15 mouse cellular contexts compared by ENCODE assay signal in genomic region chr10:88166158-88166557, GRCm38 (mm10). TPM values are rescaled to one million over a fixed set of nuclear protein-coding genes. Genes with fewer than 3 reads are reported as not detected.
DNase-seq lines count a peak whose midpoint lies in the region; TF ChIP-seq lines count a peak whose summit lies in the region.
"Had no signal": no experiment of that assay in that cellular context is flagged by ENCODE, and none has a peak within 500 bp of the region (broad histone marks: within the 10 kb centered on the region; RNA-seq: fewer than 3 reads in every experiment).

No protein-coding gene starts in this region.

- no peak overlapping the region for H3K4me3 ChIP-seq in gastrocnemius, adult 2 months
- H3K4me3 ChIP-seq: embryonic facial prominence, embryonic 12.5 days; forebrain, embryonic 15.5 days; heart, embryonic 12.5 days; hindbrain, embryonic 15.5 days; megakaryocyte, embryonic 14.5 days had no signal

- TF ChIP-seq POLR2A in brain, embryonic 14.5 days (IDR thresholded peaks at IDR 0.05; ENCODE audit: borderline replicate concordance, extremely low read depth, insufficient read depth, insufficient read length, poor library complexity, severe bottlenecking): no peak

- H3K27ac ChIP-seq in gastrocnemius, adult 2 months: no peak overlapping the region
- H3K27ac ChIP-seq: embryonic facial prominence, embryonic 12.5 days; forebrain, embryonic 15.5 days; hindbrain, embryonic 15.5 days had no signal

- intact Hi-C loops in gastrocnemius, adult 2 months (cut with DNase I): no loop called here

- peak; percentile 54 for TF ChIP-seq CTCF in gastrocnemius, adult 2 months (IDR thresholded peaks at IDR 0.05)
- peak; percentile 26; the same call in 1 of the 2 replicates for TF ChIP-seq CTCF in brain, embryonic 14.5 days (IDR thresholded peaks at IDR 0.05; ENCODE audit: borderline replicate concordance, extremely low read depth, insufficient read depth, insufficient read length)

- DNase-seq in gastrocnemius, adult 2 months: no peak
- no peak for DNase-seq in gastrocnemius, adult 8-10 months (ENCODE audit: low spot score in 2 of 2)
- DNase-seq in lung, postnatal 14 days: peak; percentile 6
- no peak for DNase-seq in lung, postnatal 4 days
- DNase-seq in brain, embryonic 14.5 days (ENCODE audit: low read depth): no peak
- peak; percentile 34 for DNase-seq in thymus, postnatal 14 days
- no peak for DNase-seq in cerebellum, adult 9-10 months
- no peak for DNase-seq in adrenal gland, postnatal 36 days
- DNase-seq: cerebellum, adult 2 months; right cerebral cortex, postnatal 4 days had no signal

RNA-seq across cellular contexts. Expression of gene Nup37, which starts 19.4 kb away (rescaled TPM):
- 1 to 10 TPM; 5.3 to 6.9 TPM for total RNA-seq in gastrocnemius, adult 2 months (2021)
- total RNA-seq in gastrocnemius, adult 8-10 months (2022): 1 to 10 TPM; 3.3 to 6.8 (median 6.4) TPM
- polyA plus RNA-seq in brain, embryonic 14.5 days (2012; rRNA removed): 17.8 and 29.6 TPM in 2 replicates
- total RNA-seq in adrenal gland, postnatal 36 days (2021): 10 to 100 TPM; 10.5 to 10.7 TPM

RNA-seq across cellular contexts. Expression of gene Parpbp, which starts 19.4 kb away (rescaled TPM):
- total RNA-seq in gastrocnemius, adult 2 months (2021): not detected
- not detected for total RNA-seq in gastrocnemius, adult 8-10 months (2022)
- 2.9 and 3.2 TPM in 2 replicates for polyA plus RNA-seq in brain, embryonic 14.5 days (2012; rRNA removed)
- 1 to 10 TPM in 1 of 2 experiments, under 1 TPM in 1; 0.96 to 1.6 TPM for total RNA-seq in adrenal gland, postnatal 36 days (2021)

RNA-seq across cellular contexts. Expression of gene Washc3, which starts 34.7 kb away (rescaled TPM):
- total RNA-seq in gastrocnemius, adult 2 months (2021): 10 to 100 TPM; 25.3 to 32.3 TPM
- total RNA-seq in gastrocnemius, adult 8-10 months (2022): 10 to 100 TPM; 26.3 to 30.1 (median 27.5) TPM
- polyA plus RNA-seq in brain, embryonic 14.5 days (2012; rRNA removed): 19.5 and 20.1 TPM in 2 replicates
- total RNA-seq in adrenal gland, postnatal 36 days (2021): 10 to 100 TPM; 51.6 to 65.0 TPM

Comparison
In these comparisons a context has a peak if more than half of its experiments do, and no peak if none do; other contexts are left out.
1. DNase-seq: peak in lung, postnatal 14 days (single experiment) and thymus, postnatal 14 days (single experiment); none in gastrocnemius, adult 2 months (single experiment), gastrocnemius, adult 8-10 months (0 of 2), lung, postnatal 4 days (0 of 2), brain, embryonic 14.5 days (single experiment), cerebellum, adult 9-10 months (single experiment) and adrenal gland, postnatal 36 days (0 of 2).